Mouse (Mus musculus) CH12.LX (cell line): Measurements from ENCODE around the gene Atp9a.

Experiments
- BHLHE40 ChIP-seq: IDR thresholded peaks from 2 replicates; pipeline ENCODE4 v1.6.1; 2011; ENCODE audit warnings: mild to moderate bottlenecking, low read depth, low read length, improper control_type of control experiment
- UBTF ChIP-seq: IDR thresholded peaks from 2 replicates; pipeline ENCODE4 v1.6.1; 2012; ENCODE audit warnings: low read depth, mild to moderate bottlenecking, inconsistent platforms, low read length, improper control_type of control experiment, moderate library complexity
- USF2 ChIP-seq: conservative IDR thresholded peaks from 2 replicates; pipeline ENCODE4 v1.6.1; 2011; ENCODE audit warnings: low read depth, low read length, improper control_type of control experiment

DNA sequence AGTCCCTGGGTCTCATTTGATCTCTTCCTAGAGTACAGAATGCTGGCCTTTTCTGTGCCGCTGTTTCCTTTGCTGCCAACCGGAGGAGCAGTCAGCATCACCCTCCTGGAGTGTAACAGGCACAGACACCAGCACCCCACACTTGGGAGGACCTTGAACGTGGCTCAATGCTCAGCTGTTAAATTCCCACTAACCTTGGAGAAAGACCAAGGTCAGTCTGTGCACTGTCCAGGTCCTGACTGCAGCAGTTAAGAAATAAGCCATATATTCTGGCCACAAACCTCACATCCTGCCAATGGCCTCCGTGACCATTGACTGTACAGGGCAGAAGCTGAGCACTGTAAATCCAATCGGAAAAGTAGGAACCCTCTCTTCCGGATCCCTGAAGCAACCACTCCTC lies 148.5 kb downstream of the Atp9a start:
- TF ChIP-seq UBTF, result no peak
- no peak for TF ChIP-seq BHLHE40
- TF ChIP-seq USF2, result no peak
